Mouse (Mus musculus) intestine, postnatal 0 days (tissue): ENCODE measurements around the gene Hs2st1. TPM values are rescaled to one million over a fixed set of nuclear protein-coding genes. Genes with fewer than 3 reads are reported as not detected.

Source experiments
- ATAC-seq: fragments of 200-750 bp; cut with Nextera tagmentation; 2 replicates; pipeline ENCODE4 v1.8.0; 2017; ENCODE audit warnings: mild to moderate bottlenecking, moderate TSS enrichment, moderate library complexity
- H3K27ac ChIP-seq: fragments of 300-500 bp; sonication (generic); 2 replicates; pipeline ENCODE4 v1.5.1; 2014; ENCODE audit warnings: mild to moderate bottlenecking, low read depth, low read length, moderate library complexity
- H3K27me3 ChIP-seq: fragments of 300-500 bp; sonication (generic); replicated peaks from 2 replicates; pipeline ENCODE4 v1.6.1; 2014; ENCODE audit warnings: low read length, mixed read lengths; ENCODE audit not compliant: control insufficient read depth, insufficient read depth
- H3K36me3 ChIP-seq: fragments of 300-500 bp; sonication (generic); 2 replicates; pipeline ENCODE4 v1.6.1; 2014; ENCODE audit warnings: mild to moderate bottlenecking, moderate library complexity; ENCODE audit not compliant: control insufficient read depth, insufficient read depth
- H3K4me1 ChIP-seq: fragments of 300-500 bp; sonication (generic); replicated peaks from 2 replicates; pipeline ENCODE4 v1.6.1; 2014; ENCODE audit warnings: antibody characterized with exemption, low read length, mixed read lengths; ENCODE audit not compliant: control insufficient read depth, insufficient read depth
- H3K4me2 ChIP-seq: fragments of 300-500 bp; sonication (generic); replicated peaks from 2 replicates; pipeline ENCODE4 v1.6.1; 2014; ENCODE audit warnings: low read depth, mild to moderate bottlenecking, moderate library complexity
- H3K4me3 ChIP-seq: fragments of 300-500 bp; sonication (generic); 2 replicates; pipeline ENCODE4 v1.5.1; 2014; ENCODE audit warnings: low read depth, low read length
- H3K9ac ChIP-seq: fragments of 300-500 bp; sonication (generic); 2 replicates; pipeline ENCODE4 v1.6.1; 2014; ENCODE audit warnings: mild to moderate bottlenecking, low read depth, low read length
- H3K9me3 ChIP-seq: fragments of 300-500 bp; sonication (generic); 2 replicates; pipeline ENCODE4 v1.6.1; 2016; ENCODE audit warnings: mixed run types; ENCODE audit not compliant: control insufficient read depth
- CTCF ChIP-seq: sonication (generic); IDR thresholded peaks from 2 replicates; pipeline ENCODE4 v1.5.1; 2016; ENCODE audit warnings: low read depth, mild to moderate bottlenecking, control low read depth, antibody characterized with exemption, moderate library complexity
- WGBS: fragments of 180-500 bp; shearing (Covaris S2); extraction: QIAGEN DNeasy Blood & Tissue Kit; methylation state at CpG from one replicate; pipeline ENCODE4 v1.1.7; 2014; 5-methylcytosine and 5-hydroxymethylcytosine counted together
- polyA plus RNA-seq: library from polyadenylated mRNA; unstranded; fragments of >200 nt; fragmentation: Nextera tagmentation; extraction: Ambion mirVana; gene quantifications from 2 replicates; pipeline ENCODE4 v1.2.1, GENCODE M21; 2015

Gene Hs2st1
- polyA plus RNA-seq, 1 experiment from 2014 or later, result 6.1 TPM

GRCm38 (mm10) chr3:144471954-144472353 is 98.0 kb downstream of the Hs2st1 start:
- H3K4me3 ChIP-seq, result no peak overlapping the region
- WGBS, result 85% methylated on average over 3 of the region's 3 CpGs
- H3K4me1 ChIP-seq, result peaks cover 6% of the 10 kb centered on the region; the same call in 1 of the 2 replicates
- H3K9ac ChIP-seq, result no peak overlapping the region
- no peaks in the 10 kb centered on the region for H3K36me3 ChIP-seq
- no peak for ATAC-seq
- no peak for TF ChIP-seq CTCF
- no peaks in the 10 kb centered on the region for H3K27me3 ChIP-seq
- no peak overlapping the region for H3K4me2 ChIP-seq
- no peaks in the 10 kb centered on the region for H3K9me3 ChIP-seq
- no peak overlapping the region for H3K27ac ChIP-seq

DNA sequence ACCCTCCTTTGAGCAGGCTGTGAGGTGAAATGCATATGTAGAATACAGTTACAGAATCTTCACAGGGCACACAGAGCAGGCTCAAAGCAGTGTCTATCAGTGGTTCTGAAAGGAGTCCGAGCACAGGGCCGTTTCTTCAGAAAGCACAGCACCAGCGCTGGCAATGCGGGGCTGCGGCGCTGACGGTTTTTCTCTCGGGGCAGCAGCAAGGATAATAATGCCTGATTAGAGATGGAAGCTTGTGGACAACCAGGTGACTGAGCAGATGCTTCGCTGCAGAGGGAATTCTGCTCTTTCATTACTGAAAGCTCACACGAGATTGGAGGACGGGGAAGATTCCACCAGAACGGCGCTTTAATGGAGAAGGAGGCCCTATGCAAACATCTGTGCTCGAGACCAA is 99.1 kb downstream of the Hs2st1 start:
- H3K27me3 ChIP-seq, result no peaks in the 10 kb centered on the region
- no peak for ATAC-seq
- TF ChIP-seq CTCF, result no peak
- H3K36me3 ChIP-seq, result no peaks in the 10 kb centered on the region
- no peaks in the 10 kb centered on the region for H3K9me3 ChIP-seq
- H3K4me2 ChIP-seq, result no peak overlapping the region
- H3K4me1 ChIP-seq, result peaks cover 6% of the 10 kb centered on the region; the same call in 1 of the 2 replicates
- no peak overlapping the region for H3K27ac ChIP-seq
- WGBS, result 65% methylated on average over 14 of the region's 14 CpGs
- H3K4me3 ChIP-seq, result no peak overlapping the region
- no peak overlapping the region for H3K9ac ChIP-seq

DNA sequence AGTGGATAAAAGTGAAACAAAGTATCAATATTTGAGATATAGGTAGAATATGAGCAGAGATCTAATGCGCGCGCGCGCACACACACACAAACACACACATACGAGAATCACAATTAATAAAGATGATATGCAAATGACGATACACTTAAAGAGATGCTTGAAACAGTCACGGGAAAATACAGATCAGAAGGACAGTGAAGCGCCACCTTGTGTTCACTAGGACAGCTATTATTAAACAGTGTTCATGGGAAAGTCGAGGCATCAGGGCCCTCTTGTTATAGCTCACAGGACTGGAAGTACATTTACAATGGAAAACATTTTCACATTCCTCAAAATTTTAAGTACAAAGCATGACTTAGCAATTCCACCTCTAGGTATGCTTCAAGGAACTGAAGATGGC is 102.5 kb downstream of the Hs2st1 start:
- no peaks in the 10 kb centered on the region for H3K27me3 ChIP-seq
- H3K4me1 ChIP-seq, result peaks cover under 1% of the 10 kb centered on the region; the same call in 1 of the 2 replicates
- TF ChIP-seq CTCF, result peak; percentile 76
- H3K9me3 ChIP-seq, result no peaks in the 10 kb centered on the region
- no peak overlapping the region for H3K27ac ChIP-seq
- no peak for ATAC-seq
- H3K36me3 ChIP-seq, result peaks cover 14% of the 10 kb centered on the region
- H3K4me3 ChIP-seq, result no peak overlapping the region
- WGBS, result 76% methylated on average over 10 of the region's 10 CpGs
- H3K9ac ChIP-seq, result no peak overlapping the region
- H3K4me2 ChIP-seq, result no peak overlapping the region

- Histone ChIP-seq H3K36me3 (peaks cover 15% of the 10 kb centered on the region), H3K4me2 (no peak overlapping the region), H3K27me3 (no peaks in the 10 kb centered on the region), H3K4me3 (no peak overlapping the region), H3K9ac (no peak overlapping the region), H3K9me3 (no peaks in the 10 kb centered on the region), H3K4me1 (no peaks in the 10 kb centered on the region), H3K27ac (no peak overlapping the region)
- WGBS, result 89% methylated on average over 8 of the region's 8 CpGs
- TF ChIP-seq CTCF, result no peak
- ATAC-seq, result no peak
These were observed 103.8 kb downstream of the Hs2st1 start for GRCm38 (mm10) chr3:144466108-144466678.

DNA sequence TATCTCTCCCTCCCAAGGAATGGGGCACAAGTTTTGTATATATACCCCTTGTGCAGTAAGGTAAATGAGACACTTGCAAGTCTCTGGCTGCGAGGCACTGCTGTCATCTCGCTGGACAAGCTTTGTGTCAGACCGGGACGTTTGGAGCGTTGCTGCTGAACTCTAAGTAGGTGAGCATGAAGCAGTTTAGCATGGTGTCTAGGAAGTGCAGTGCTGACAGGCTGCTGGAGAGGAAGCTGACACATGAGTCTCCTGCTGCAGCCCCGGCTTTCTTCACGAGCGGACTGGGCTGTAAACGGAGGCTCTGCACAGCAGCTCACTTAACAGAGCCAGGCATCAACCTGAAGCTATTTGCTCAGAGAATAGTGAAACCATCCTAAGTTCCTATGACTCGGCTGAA is 107.3 kb downstream of the Hs2st1 start:
- peaks cover 15% of the 10 kb centered on the region for H3K36me3 ChIP-seq

DNA sequence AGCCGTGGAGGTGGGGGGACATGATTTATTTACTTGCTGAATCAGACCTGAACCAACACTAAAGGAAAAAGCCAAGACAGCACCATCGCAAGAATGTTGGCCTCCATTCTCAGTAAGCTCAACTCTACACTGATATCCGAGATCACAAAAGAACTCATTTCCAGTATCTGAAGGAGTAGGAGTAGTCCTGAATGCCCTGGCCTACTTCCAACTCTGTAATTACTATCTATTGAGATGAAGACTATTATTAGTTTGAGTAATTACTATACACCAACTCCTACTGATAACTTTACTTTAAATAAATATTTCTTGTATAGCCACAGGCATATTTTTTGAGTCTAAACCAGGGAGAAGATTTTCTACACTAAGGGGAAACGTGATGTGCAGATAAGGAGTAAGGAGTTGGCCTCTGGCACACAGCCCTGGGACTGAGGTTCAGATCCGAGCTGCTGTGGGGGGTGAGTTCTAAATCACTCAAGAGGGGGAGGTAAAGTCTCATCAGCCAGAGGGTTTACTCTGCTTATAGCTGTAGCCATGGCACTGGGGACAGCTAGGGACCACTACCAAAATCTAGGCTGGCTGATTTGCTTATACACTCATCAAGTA is 109.7 kb downstream of the Hs2st1 start:
- no peaks in the 10 kb centered on the region for H3K4me1 ChIP-seq
- H3K9ac ChIP-seq, result no peak overlapping the region
- peaks cover 15% of the 10 kb centered on the region for H3K36me3 ChIP-seq
- TF ChIP-seq CTCF, result no peak
- H3K4me3 ChIP-seq, result no peak overlapping the region
- ATAC-seq, result no peak
- H3K4me2 ChIP-seq, result no peak overlapping the region; the same call in 1 of the 2 replicates
- WGBS, result 44% methylated on average over 5 of the region's 5 CpGs
- no peak overlapping the region for H3K27ac ChIP-seq
- H3K27me3 ChIP-seq, result no peaks in the 10 kb centered on the region
- H3K9me3 ChIP-seq, result no peaks in the 10 kb centered on the region

More for the DNA sequence above, 107.3 kb downstream of the Hs2st1 start:
- H3K4me2 ChIP-seq, result no peak overlapping the region
- H3K27ac ChIP-seq, result no peak overlapping the region
- no peak for TF ChIP-seq CTCF
- no peaks in the 10 kb centered on the region for H3K4me1 ChIP-seq
- ATAC-seq, result no peak
- no peaks in the 10 kb centered on the region for H3K9me3 ChIP-seq
- H3K4me3 ChIP-seq, result no peak overlapping the region
- H3K27me3 ChIP-seq, result no peaks in the 10 kb centered on the region
- WGBS, result 84% methylated on average over 10 of the region's 10 CpGs
- no peak overlapping the region for H3K9ac ChIP-seq
